ENCODE assay signal across 16 mouse cellular contexts in genomic region chr11:117373870-117374269, GRCm38 (mm10).
A peak's percentile ranks its signal among the peaks of the same experiment; 100 is the strongest.
DNase-seq lines count a peak whose midpoint lies in the region; ATAC-seq and TF ChIP-seq lines count a peak whose summit lies in the region.
"Had no signal": no experiment of that assay in that cellular context is flagged by ENCODE, and none has a peak within 500 bp of the region (broad histone marks: within the 10 kb centered on the region; RNA-seq: fewer than 3 reads in every experiment).

No protein-coding gene starts in this region.

- no peak overlapping the region for H3K4me3 ChIP-seq in hindbrain, embryonic 16.5 days (ENCODE audit: low read length)
- no peak overlapping the region for H3K4me3 ChIP-seq in hindbrain, postnatal 0 days (ENCODE audit: low read length)
- peak overlapping the region; percentile 35 for H3K4me3 ChIP-seq in E14TG2a.4 (replicated peaks; ENCODE audit: low read length)
- H3K4me3 ChIP-seq in ES-E14 (ENCODE audit: insufficient read depth in 1 of 2, low read depth in 1 of 2, low read length in 2 of 2, poor library complexity in 1 of 2, severe bottlenecking in 1 of 2), result no peak overlapping the region
- H3K4me3 ChIP-seq: heart, embryonic 10.5 days; heart, embryonic 15.5 days had no signal

- no peak overlapping the region for H3K27ac ChIP-seq in hindbrain, embryonic 16.5 days (ENCODE audit: low read depth, low read length)
- H3K27ac ChIP-seq in hindbrain, postnatal 0 days, result no peak overlapping the region
- no peak overlapping the region for H3K27ac ChIP-seq in ES-E14 (ENCODE audit: insufficient read depth, low read depth, low read length, poor library complexity, severe bottlenecking)
- H3K27ac ChIP-seq: heart, embryonic 10.5 days; heart, embryonic 15.5 days had no signal

- no peaks in the 10 kb centered on the region for H3K27me3 ChIP-seq in hindbrain, embryonic 16.5 days (replicated peaks; ENCODE audit: control insufficient read depth, insufficient read depth, low read length)
- no peaks in the 10 kb centered on the region for H3K27me3 ChIP-seq in hindbrain, postnatal 0 days (ENCODE audit: insufficient read depth, low read length)
- H3K27me3 ChIP-seq in E14TG2a.4 (ENCODE audit: insufficient read depth, low read length), result peaks cover 24% of the 10 kb centered on the region

- H3K9me3 ChIP-seq in hindbrain, embryonic 16.5 days (ENCODE audit: control insufficient read depth, low read length), result no peaks in the 10 kb centered on the region
- H3K9me3 ChIP-seq in hindbrain, postnatal 0 days (ENCODE audit: low read length), result no peaks in the 10 kb centered on the region
- H3K9me3 ChIP-seq in E14TG2a.4 (ENCODE audit: low read length), result 0 out of 2 replicates have a peak, but pooled peaks cover 3% of the 10 kb centered on the region
- no peaks in the 10 kb centered on the region for H3K9me3 ChIP-seq in ES-E14 (ENCODE audit: control insufficient read depth, insufficient read depth, low read depth, low read length)
- H3K9me3 ChIP-seq: heart, embryonic 10.5 days; heart, embryonic 15.5 days had no signal

- H3K4me1 ChIP-seq in hindbrain, embryonic 16.5 days (ENCODE audit: control insufficient read depth, insufficient read depth, low read depth, low read length), result no peaks in the 10 kb centered on the region; the same call in 1 of the 2 replicates
- no peaks in the 10 kb centered on the region for H3K4me1 ChIP-seq in hindbrain, postnatal 0 days (ENCODE audit: insufficient read depth, low read length)
- H3K4me1 ChIP-seq in E14TG2a.4 (replicated peaks; ENCODE audit: low read depth, low read length) (peaks cover 56% of the 10 kb centered on the region), ES-E14 (ENCODE audit: control insufficient read depth in 2 of 2, insufficient read depth in 2 of 2, low read length in 2 of 2, poor library complexity in 1 of 2) (peaks cover 2 to 9% of the 10 kb centered on the region in 2 experiments; a peak in 2 of 4 replicates)

- no peak for TF ChIP-seq CTCF in hindbrain, postnatal 0 days (IDR thresholded peaks at IDR 0.05; ENCODE audit: low read depth)
- no peak for TF ChIP-seq CTCF in E14TG2a.4 (conservative IDR thresholded peaks at IDR 0.05; ENCODE audit: low read length)

- ATAC-seq in hindbrain, embryonic 16.5 days, result no peak
- no peak for ATAC-seq in hindbrain, postnatal 0 days
- ATAC-seq: forebrain, embryonic 14.5 days had no signal

- H3K4me2 ChIP-seq in hindbrain, embryonic 16.5 days (ENCODE audit: low read length), result no peak overlapping the region
- H3K4me2 ChIP-seq in hindbrain, postnatal 0 days (ENCODE audit: low read depth, low read length), result no peak overlapping the region
- H3K4me2 ChIP-seq: heart, embryonic 15.5 days had no signal

- WGBS in hindbrain, embryonic 16.5 days, result 31% methylated on average over 4 of the region's 4 CpGs
- 36% methylated on average over 4 of the region's 4 CpGs for whole genome bisulfite sequencing in hindbrain, postnatal 0 days

- in situ Hi-C loops in ES-E14 (cut with MboI; ENCODE audit: low sequenced_read_pairs in 2 of 2, unreplicated experiment in 2 of 2), result no loop called here

- no peaks in the 10 kb centered on the region for H3K36me3 ChIP-seq in hindbrain, embryonic 16.5 days (ENCODE audit: control insufficient read depth, insufficient read depth, low read length)
- H3K36me3 ChIP-seq in hindbrain, postnatal 0 days (ENCODE audit: insufficient read depth, low read length), result no peaks in the 10 kb centered on the region
- H3K36me3 ChIP-seq in E14TG2a.4 (ENCODE audit: insufficient read depth, low read length), result no peaks in the 10 kb centered on the region
- H3K36me3 ChIP-seq in ES-E14 (ENCODE audit: control insufficient read depth, insufficient read depth, low read length, poor library complexity, severe bottlenecking), result no peaks in the 10 kb centered on the region
- H3K36me3 ChIP-seq: heart, embryonic 10.5 days; heart, embryonic 15.5 days had no signal

- peak; percentile 5 for DNase-seq in gastrocnemius, postnatal 10 days
- DNase-seq in gastrocnemius, postnatal 4 days (ENCODE audit: low spot score in 2 of 2), result no peak
- no peak for DNase-seq in hindbrain, postnatal 0 days (ENCODE audit: low spot score)
- no peak for DNase-seq in ES-E14 (ENCODE audit: low read depth, low spot score)
- no peak for DNase-seq in layer of hippocampus, adult 18-20 months (ENCODE audit: low spot score in 2 of 2)
- DNase-seq in urinary bladder, adult 2 months (ENCODE audit: low spot score), result no peak
- DNase-seq: adrenal gland, postnatal 10 days; cerebellum, adult 11-12 months; gastrocnemius, postnatal 25 days; heart, adult 11 months; kidney, adult 2 months had no signal

- peak overlapping the region; percentile 5; the same call in 1 of the 2 replicates for H3K9ac ChIP-seq in hindbrain, embryonic 16.5 days (ENCODE audit: low read depth, low read length)
- no peak overlapping the region for H3K9ac ChIP-seq in hindbrain, postnatal 0 days (replicated peaks; ENCODE audit: low read length)
- peak overlapping the region; percentile 6; the same call in 1 of the 2 replicates for H3K9ac ChIP-seq in ES-E14 (ENCODE audit: insufficient read depth, low read depth, low read length, poor library complexity, severe bottlenecking)
- H3K9ac ChIP-seq: heart, embryonic 15.5 days had no signal

TF ChIP-seq in ES-E14, 5 proteins besides CTCF, POLR2A, EP300 and RAD21:
- TF ChIP-seq CHD2 (IDR thresholded peaks at IDR 0.05; ENCODE audit: low read depth, low read length) (no peak), MAFK (IDR thresholded peaks at IDR 0.05; ENCODE audit: insufficient read depth, low read depth, low read length) (no peak), HCFC1 (IDR thresholded peaks at IDR 0.05; ENCODE audit: borderline replicate concordance, insufficient read depth, low read length) (no peak), ZNF384 (IDR thresholded peaks at IDR 0.05; ENCODE audit: low read depth, low read length) (no peak), ZC3H11A (IDR thresholded peaks at IDR 0.05; ENCODE audit: borderline replicate concordance, low read depth, low read length) (no peak)
